Mouse (Mus musculus) embryonic fibroblast, embryonic 13.5 days (primary cell): ENCODE measurements around the gene Mrc1.

Experiments used
- CTCF ChIP-seq: IDR thresholded peaks from 2 replicates; pipeline ENCODE4 v1.5.1; 2011; ENCODE audit warnings: mild to moderate bottlenecking, control low read depth, low read length, moderate library complexity, borderline replicate concordance; ENCODE audit not compliant: insufficient read depth
- POLR2A ChIP-seq: IDR thresholded peaks from 2 replicates; pipeline ENCODE4 v1.6.1; 2011; ENCODE audit warnings: low read depth, mild to moderate bottlenecking, control low read depth, low read length, moderate library complexity

DNA sequence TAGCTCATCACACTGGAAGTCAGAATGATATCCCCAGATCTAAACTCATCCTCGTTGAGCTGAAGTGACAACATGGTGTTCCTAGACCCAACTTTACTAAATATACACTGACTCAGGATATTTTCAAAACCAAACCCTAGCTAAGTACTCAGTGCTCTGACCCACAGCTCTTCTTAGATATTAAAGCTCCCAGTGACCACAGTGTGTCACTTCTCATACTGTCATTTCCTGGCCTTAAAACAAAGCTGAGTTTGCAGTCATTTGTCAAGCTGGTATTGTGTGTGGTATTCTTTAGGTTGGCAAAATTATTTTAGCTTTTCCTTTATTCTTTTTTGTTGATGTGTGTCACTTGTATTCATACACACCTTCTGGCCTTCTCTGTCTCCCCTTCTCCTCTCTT lies 18.5 kb upstream of the Mrc1 start:
- TF ChIP-seq POLR2A (no peak), CTCF (no peak)
